Mouse (Mus musculus) neutrophil, adult 65 days (primary cell): ENCODE results near the gene 6430571L13Rik. TPM values are rescaled to one million over a fixed set of nuclear protein-coding genes. Genes with fewer than 3 reads are reported as not detected.

Source experiments
- total RNA-seq: library from RNA; stranded (reverse); gene quantifications from 2 replicates; pipeline ENCODE4 v1.2.4, GENCODE M21; 2023

Gene 6430571L13Rik
- total RNA-seq = not detected in 2 replicates

GRCm38 (mm10) chr9:107340267-107340859, at the start of gene 6430571L13Rik:
TSS of gene 6430571L13Rik (plus strand) at chr9:107340602.

GRCm38 (mm10) chr9:107296016-107296040, 44.6 kb upstream of the 6430571L13Rik start, which contains the start of gene Cish:
TSS of gene Cish (plus strand) at chr9:107296026.

GRCm38 (mm10) chr9:107338172-107338883, 2.1 kb upstream of the 6430571L13Rik start, which contains the start of gene Hemk1:
TSS of gene Hemk1 (minus strand) at chr9:107338350.

GRCm38 (mm10) chr9:107399491-107399971, 59.1 kb downstream of the 6430571L13Rik start, which contains the start of gene Cacna2d2:
TSS of gene Cacna2d2 (plus strand) at chr9:107399612.

Other genes starting within 250 kb of the 6430571L13Rik start
- 1.5 and 3.2 TPM in 2 replicates for gene Dock3, start 108.7 kb upstream of the 6430571L13Rik start, total RNA-seq
- 90.3 and 116 TPM in 2 replicates for gene Mapkapk3, start 50.7 kb upstream of the 6430571L13Rik start, total RNA-seq
- gene Cish, start 44.6 kb upstream of the 6430571L13Rik start, total RNA-seq = 1.7 and 1.8 TPM in 2 replicates
- gene Hemk1, start 2.3 kb upstream of the 6430571L13Rik start, total RNA-seq = 4.8 and 6.3 TPM in 2 replicates
- 0.13 and 0.48 TPM in 2 replicates for gene Cacna2d2, start 59.0 kb downstream of the 6430571L13Rik start, total RNA-seq
- 15.2 and 21.1 TPM in 2 replicates for gene Tmem115, start 193.3 kb downstream of the 6430571L13Rik start, total RNA-seq
- 4.0 and 5.0 TPM in 2 replicates for gene Cyb561d2, start 201.6 kb downstream of the 6430571L13Rik start, total RNA-seq
- gene Nprl2, start 201.6 kb downstream of the 6430571L13Rik start, total RNA-seq = 7.0 and 7.2 TPM in 2 replicates
- not detected in 2 replicates for gene Zmynd10, start 206.7 kb downstream of the 6430571L13Rik start, total RNA-seq
- gene Rassf1, start 211.0 kb downstream of the 6430571L13Rik start, total RNA-seq = 46.9 and 58.1 TPM in 2 replicates
- 6.6 and 6.7 TPM in 2 replicates for gene Tusc2, start 222.7 kb downstream of the 6430571L13Rik start, total RNA-seq
- 1.4 and 1.7 TPM in 2 replicates for gene Hyal2, start 227.3 kb downstream of the 6430571L13Rik start, total RNA-seq
- 1.2 and 2.2 TPM in 2 replicates for gene Hyal1, start 236.3 kb downstream of the 6430571L13Rik start, total RNA-seq
- 6.3 and 8.5 TPM in 2 replicates for gene Naa80, start 238.3 kb downstream of the 6430571L13Rik start, total RNA-seq
- 0.57 and 1.3 TPM in 2 replicates for gene Hyal3, start 240.2 kb downstream of the 6430571L13Rik start, total RNA-seq
- gene Ifrd2, start 247.0 kb downstream of the 6430571L13Rik start, total RNA-seq = 9.7 and 10.0 TPM in 2 replicates